Mouse (Mus musculus) embryonic facial prominence, embryonic 11.5 days (tissue): ENCODE results near the gene Plcb3. TPM values are rescaled to one million over a fixed set of nuclear protein-coding genes. Genes with fewer than 3 reads are reported as not detected.

Experiments
- ATAC-seq: fragments of 200-750 bp; cut with Nextera tagmentation; replicated peaks from 2 replicates; pipeline ENCODE4 v1.8.0; 2017; ENCODE audit warnings: low read depth; ENCODE audit not compliant: insufficient number of reproducible peaks, low FRiP score, low TSS enrichment
- DNase-seq: peaks from one replicate; pipeline ENCODE4 v3.0.0-alpha.2; 2015; ENCODE audit warnings: low spot score
- H3K27ac ChIP-seq: fragments of 300-500 bp; sonication (generic); replicated peaks from 2 replicates; pipeline ENCODE4 v1.5.1; 2014; ENCODE audit warnings: mild to moderate bottlenecking, low read depth, low read length, control low read depth
- H3K27me3 ChIP-seq: fragments of 300-500 bp; sonication (generic); 2 replicates; pipeline ENCODE4 v1.6.1; 2014; ENCODE audit warnings: mild to moderate bottlenecking, low read length, moderate library complexity, mixed read lengths; ENCODE audit not compliant: control insufficient read depth, insufficient read depth
- H3K36me3 ChIP-seq: fragments of 300-500 bp; sonication (generic); replicated peaks from 2 replicates; pipeline ENCODE4 v1.6.1; 2014; ENCODE audit warnings: low read depth, mild to moderate bottlenecking, low read length, moderate library complexity, mixed read lengths; ENCODE audit not compliant: control insufficient read depth, insufficient read depth
- H3K4me1 ChIP-seq: fragments of 300-500 bp; sonication (generic); 2 replicates; pipeline ENCODE4 v1.6.1; 2014; ENCODE audit warnings: low read length, mixed read lengths; ENCODE audit not compliant: control insufficient read depth, insufficient read depth
- H3K4me2 ChIP-seq: fragments of 300-500 bp; sonication (generic); 2 replicates; pipeline ENCODE4 v1.6.1; 2014; ENCODE audit warnings: low read depth, mild to moderate bottlenecking, control low read depth, low read length, moderate library complexity
- H3K4me3 ChIP-seq: fragments of 300-500 bp; sonication (generic); 2 replicates; pipeline ENCODE4 v1.5.1; 2014; ENCODE audit warnings: low read depth, low read length, control low read depth
- H3K9ac ChIP-seq: fragments of 300-500 bp; sonication (generic); replicated peaks from 2 replicates; pipeline ENCODE4 v1.6.1; 2014; ENCODE audit warnings: mild to moderate bottlenecking, control low read depth, low read length
- H3K9me3 ChIP-seq: fragments of 300-500 bp; sonication (generic); replicated peaks from 2 replicates; pipeline ENCODE4 v1.6.1; 2016; ENCODE audit warnings: mild to moderate bottlenecking, low read length, inconsistent platforms, mixed read lengths; ENCODE audit not compliant: control insufficient read depth
- WGBS: fragments of 180-500 bp; shearing (Covaris S2); extraction: QIAGEN DNeasy Blood & Tissue Kit; methylation state at CpG from one replicate; pipeline ENCODE4 v1.1.7; 2014; 5-methylcytosine and 5-hydroxymethylcytosine counted together
- polyA plus RNA-seq: library from polyadenylated mRNA; unstranded; fragments of >200 nt; fragmentation: Nextera tagmentation; extraction: Ambion mirVana; gene quantifications from 2 replicates; pipeline ENCODE4 v1.2.1, GENCODE M21; 2014

Plcb3 gene
- polyA plus RNA-seq, 1 experiment from 2014 or later: 22.6 TPM

DNA sequence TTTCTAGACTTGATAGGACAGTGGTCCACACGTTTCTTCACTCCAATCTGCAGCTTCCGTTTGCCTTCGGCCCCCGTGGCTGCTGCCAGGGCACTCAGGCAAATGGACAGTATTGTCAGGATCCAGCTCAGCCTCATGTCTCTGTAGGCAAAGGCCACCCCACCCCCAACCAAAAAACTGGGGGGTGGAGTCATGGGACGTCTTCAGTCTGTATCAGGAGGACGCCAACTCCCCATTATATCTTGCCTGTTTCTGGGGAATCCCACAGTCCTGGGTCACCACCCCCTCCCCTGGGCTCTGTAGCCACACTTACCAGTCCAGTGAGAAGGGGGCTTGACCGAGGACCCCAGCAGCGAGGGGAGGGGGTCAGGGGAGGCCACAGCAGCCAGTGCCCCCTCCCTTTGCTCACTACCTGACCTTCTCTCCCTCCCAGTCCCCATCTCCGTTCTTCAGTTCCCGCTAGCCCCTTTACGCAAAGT, 2.8 kb upstream of the Plcb3 start:
- WGBS: 10% methylated on average over 11 of the region's 11 CpGs
- H3K9me3 ChIP-seq: no peaks in the 10 kb centered on the region
- no peak overlapping the region for H3K27ac ChIP-seq
- ATAC-seq: no peak
- peak overlapping the region; percentile 61 for H3K4me3 ChIP-seq
- no peaks in the 10 kb centered on the region; the same call in 1 of the 2 replicates for H3K4me1 ChIP-seq
- peak overlapping the region; percentile 56 for H3K9ac ChIP-seq
- no peaks in the 10 kb centered on the region for H3K36me3 ChIP-seq
- H3K4me2 ChIP-seq: peak overlapping the region; percentile 82
- H3K27me3 ChIP-seq: no peaks in the 10 kb centered on the region
- no peak for DNase-seq

DNA sequence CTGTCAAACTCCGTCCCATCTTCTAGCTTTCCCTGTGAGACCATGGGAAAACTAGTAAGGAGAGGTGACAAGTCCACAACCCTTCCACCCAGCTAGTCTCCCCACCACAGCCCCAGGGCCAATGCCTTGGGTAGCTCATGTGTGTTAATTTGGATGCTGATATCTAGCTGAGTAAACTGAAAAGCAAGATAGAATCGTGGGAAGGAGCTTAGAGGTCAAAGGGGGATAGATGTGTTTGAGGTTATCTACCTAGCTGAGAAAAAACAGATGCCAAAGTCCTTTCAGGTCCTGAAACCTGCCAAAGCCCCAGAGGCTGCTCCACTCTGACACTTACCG, 2.3 kb upstream of the Plcb3 start:
- WGBS: 44% methylated on average over 3 of the region's 3 CpGs
- H3K9ac ChIP-seq: peak overlapping the region; percentile 56; the same call in 1 of the 2 replicates
- ATAC-seq (no peak), DNase-seq (no peak)
- no peaks in the 10 kb centered on the region for H3K36me3 ChIP-seq
- no peaks in the 10 kb centered on the region for H3K9me3 ChIP-seq
- H3K4me2 ChIP-seq: peak overlapping the region; percentile 82; the same call in 1 of the 2 replicates
- H3K27ac ChIP-seq: no peak overlapping the region
- H3K4me1 ChIP-seq: no peaks in the 10 kb centered on the region; the same call in 1 of the 2 replicates
- H3K27me3 ChIP-seq: no peaks in the 10 kb centered on the region
- peak overlapping the region; percentile 61 for H3K4me3 ChIP-seq

DNA sequence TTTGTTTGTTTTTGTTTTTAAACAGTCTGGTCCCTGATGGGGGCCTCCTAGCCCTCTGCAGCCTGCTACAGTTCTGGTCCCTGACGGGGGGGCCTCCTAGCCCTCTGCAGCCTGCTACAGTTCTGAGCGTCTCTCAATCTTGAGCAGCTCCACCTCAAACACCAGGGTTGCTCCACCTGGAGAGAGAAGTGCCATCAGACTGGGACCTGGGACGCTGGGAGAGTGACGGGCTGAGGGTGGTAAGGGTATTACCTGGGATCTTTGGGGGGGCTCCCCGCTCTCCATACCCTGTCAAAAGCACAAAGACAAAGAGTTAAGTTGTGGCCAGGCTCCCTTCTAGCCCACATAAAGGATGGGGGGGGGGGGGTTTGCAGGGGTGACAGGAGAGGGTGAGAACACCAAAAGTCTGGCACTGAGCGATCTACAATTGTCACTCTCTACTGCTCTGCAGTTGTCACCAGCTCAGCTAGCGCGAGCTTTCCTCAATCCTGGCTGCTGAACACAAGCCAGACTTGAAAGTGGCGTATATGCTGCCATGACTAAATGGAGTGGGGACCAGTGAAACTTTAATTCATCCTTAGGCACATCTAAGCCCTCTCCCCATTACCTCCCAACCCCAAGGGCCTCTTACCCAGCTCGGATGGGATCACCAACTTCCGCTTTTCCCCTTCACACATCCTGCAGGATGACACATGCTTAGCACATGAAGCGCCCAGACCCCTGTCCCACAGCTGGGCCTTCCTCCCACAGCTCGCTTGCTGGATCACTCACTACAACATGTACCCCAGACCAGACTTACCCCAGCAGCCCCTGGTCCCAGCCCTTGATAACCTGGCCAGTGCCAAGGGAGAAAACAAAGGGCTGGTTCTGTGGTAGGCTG, 1.7 kb upstream of the Plcb3 start:
- Histone ChIP-seq H3K27me3 (no peaks in the 10 kb centered on the region), H3K4me1 (no peaks in the 10 kb centered on the region; the same call in 1 of the 2 replicates), H3K9ac (no peak overlapping the region), H3K4me2 (no peak overlapping the region; the same call in 1 of the 2 replicates), H3K9me3 (no peaks in the 10 kb centered on the region), H3K27ac (no peak overlapping the region), H3K36me3 (no peaks in the 10 kb centered on the region), H3K4me3 (no peak overlapping the region)
- no peak for ATAC-seq
- DNase-seq: no peak
- WGBS: 84% methylated on average over 13 of the region's 13 CpGs

DNA sequence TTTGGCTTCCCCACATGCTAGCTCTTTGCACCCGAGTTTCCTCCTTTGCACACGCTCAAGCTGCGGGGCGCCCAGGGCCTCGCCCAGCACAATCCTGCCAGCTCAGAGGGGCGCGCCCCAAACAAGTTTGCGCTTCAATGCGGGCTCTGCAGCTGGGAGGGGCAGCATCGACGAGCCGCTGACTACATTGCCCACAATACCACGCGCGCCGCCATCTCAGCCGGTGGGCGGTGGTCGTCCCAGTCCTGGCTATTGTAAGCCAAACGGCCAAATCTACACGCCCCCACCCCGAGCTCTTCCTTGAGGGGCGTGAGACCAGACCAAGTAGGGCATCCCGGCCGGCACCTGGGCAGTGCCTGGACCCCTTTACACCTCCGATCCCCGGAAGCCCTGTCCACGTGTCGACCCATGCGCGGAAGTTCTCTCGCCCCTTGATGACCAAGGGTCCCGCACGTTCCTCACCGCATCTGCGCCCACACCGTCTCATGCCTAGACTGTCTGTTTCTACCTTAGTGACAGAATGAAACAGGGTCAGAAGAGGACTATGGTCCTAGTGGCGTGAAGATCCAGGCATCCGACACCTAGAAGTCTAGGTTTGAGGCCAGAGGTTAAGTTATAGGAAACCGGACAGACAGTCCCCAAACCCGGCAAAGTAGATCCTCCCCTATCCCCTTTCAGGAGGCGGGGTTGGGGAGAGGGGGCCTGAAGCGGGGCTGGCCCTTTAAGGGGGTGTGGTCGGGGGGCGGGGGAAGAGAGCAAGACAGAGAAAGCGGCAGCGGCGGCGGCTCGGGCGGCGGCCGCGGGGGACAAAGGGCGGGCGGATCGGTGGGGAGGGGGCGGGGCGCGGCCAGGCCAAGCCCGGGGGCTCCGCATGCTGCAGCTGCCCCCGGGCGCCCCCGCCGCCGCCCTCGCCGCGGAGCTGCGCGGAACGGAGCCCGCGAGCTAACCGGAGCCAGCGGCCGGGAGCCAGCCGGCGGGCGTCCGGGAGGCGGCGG, 1.8 kb downstream of the Plcb3 start, which contains the start of gene Ppp1r14b:
Gene Ppp1r14b, plus strand, starts transcription at position 758 of the 995 bp plus-strand sequence.
- ATAC-seq: peak; percentile 60
- H3K4me1 ChIP-seq: peaks cover 2% of the 10 kb centered on the region
- WGBS: under 1% methylated on average over 61 of the region's 84 CpGs

DNA sequence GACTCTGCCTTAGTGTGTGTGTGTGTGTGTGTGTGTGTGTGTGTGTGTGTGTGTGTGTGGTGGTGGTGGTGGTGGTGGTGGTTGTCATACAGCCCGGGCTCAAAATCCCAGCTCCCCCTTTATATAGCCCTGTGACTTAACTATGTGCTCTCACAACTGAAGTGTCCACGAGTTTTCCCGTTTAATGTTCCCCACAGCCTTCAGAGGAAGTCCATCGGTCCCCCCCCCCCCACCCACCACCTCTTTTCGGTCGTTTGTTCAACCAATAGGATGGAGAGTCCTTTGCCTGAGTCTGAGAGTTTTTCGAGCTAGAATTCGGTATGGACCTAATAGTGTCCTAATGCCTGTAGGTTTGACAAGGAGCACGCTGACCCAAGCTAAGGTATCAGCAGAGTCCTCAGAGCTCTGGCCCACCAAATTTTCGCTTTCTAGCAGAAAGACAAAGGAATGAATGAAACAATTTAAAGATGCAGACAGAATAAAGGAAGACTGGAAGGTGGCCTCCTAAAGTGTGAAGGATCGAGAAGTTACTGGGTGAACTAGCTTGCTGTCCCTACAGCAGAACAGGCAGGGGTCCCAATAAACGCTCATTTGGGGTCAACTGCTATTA, 2.6 kb downstream of the Plcb3 start:
- peak overlapping the region; percentile 68 for H3K4me2 ChIP-seq
- 40% methylated on average over 12 of the region's 12 CpGs for WGBS
- no peak overlapping the region for H3K27ac ChIP-seq
- DNase-seq (no peak), ATAC-seq (no peak)
- no peaks in the 10 kb centered on the region for H3K9me3 ChIP-seq
- H3K9ac ChIP-seq: peak overlapping the region; percentile 77
- peaks cover 2% of the 10 kb centered on the region; the same call in 1 of the 2 replicates for H3K4me1 ChIP-seq
- H3K36me3 ChIP-seq: no peaks in the 10 kb centered on the region
- H3K27me3 ChIP-seq: no peaks in the 10 kb centered on the region
- peak overlapping the region; percentile 65 for H3K4me3 ChIP-seq

More for the DNA sequence above, 1.8 kb downstream of the Plcb3 start, which contains the start of gene Ppp1r14b:
- H3K9me3 ChIP-seq: no peaks in the 10 kb centered on the region
- H3K27me3 ChIP-seq: no peaks in the 10 kb centered on the region
- DNase-seq: peak; percentile 94
- peak within 1 kb of the TSS; percentile 85 for H3K4me2 ChIP-seq
- H3K27ac ChIP-seq: peak within 1 kb of the TSS; percentile 82
- H3K9ac ChIP-seq: peak within 1 kb of the TSS; percentile 77
- no peaks in the 10 kb centered on the region for H3K36me3 ChIP-seq
- peak within 1 kb of the TSS; percentile 65 for H3K4me3 ChIP-seq

DNA sequence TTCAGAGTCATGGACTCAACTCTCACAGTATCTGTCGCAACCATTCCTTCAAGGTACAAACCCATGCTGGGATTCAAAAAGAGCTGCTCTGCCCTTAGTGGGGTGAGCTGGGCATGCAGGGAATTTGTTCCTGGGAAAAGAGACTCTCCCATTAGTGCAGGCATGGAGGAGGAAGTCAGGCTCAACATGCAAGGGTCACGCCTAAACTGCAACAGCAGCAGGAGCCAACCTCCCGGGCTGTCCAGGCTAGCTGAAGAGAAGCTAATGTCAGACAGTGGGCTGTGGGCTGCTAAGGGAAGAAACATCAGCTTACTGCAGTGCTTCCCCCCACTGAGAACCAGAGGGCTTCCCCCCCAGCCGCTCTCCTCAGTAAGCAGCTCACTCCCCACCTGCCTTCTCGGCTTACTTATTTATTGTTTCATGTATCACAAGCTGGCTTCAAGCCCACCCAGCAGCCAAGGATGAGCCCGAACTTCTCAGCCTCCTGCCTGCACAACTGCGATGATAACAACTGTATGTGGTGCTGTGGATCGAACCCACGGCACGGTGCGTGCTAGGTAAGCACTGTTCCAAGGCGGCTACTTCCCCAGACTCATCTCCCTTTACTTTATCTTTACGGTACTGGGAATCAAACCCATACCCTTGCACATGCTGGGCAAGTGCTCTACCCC, 3.9 kb downstream of the Plcb3 start:
- H3K27me3 ChIP-seq: no peaks in the 10 kb centered on the region
- peaks cover 2% of the 10 kb centered on the region for H3K4me1 ChIP-seq
- 76% methylated on average over 13 of the region's 13 CpGs for WGBS
- no peak for DNase-seq
- no peaks in the 10 kb centered on the region for H3K36me3 ChIP-seq
- H3K4me3 ChIP-seq: no peak overlapping the region
- no peak overlapping the region for H3K9ac ChIP-seq
- ATAC-seq: no peak
- no peak overlapping the region for H3K4me2 ChIP-seq
- H3K27ac ChIP-seq: no peak overlapping the region
- H3K9me3 ChIP-seq: no peaks in the 10 kb centered on the region

DNA sequence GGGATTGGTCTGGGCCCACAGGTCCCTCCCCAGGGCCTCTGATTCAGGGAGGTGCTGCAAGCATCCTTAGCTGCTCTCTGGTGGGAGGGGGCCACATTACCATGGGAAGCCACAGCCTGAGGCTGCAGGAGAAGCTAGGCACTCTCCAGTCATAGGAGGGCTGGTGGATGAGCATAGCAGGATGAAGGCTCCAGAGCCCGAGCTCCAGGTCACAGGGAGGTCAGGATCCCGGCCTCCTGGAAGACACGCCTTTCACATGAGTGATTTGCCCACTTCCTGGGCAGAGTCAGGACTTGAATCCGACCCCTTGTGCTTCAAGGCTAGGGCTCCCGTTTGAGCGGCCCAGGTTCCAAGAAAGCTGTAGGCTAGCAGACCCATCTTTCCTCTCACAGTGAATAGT, 4.6 kb downstream of the Plcb3 start:
- no peaks in the 10 kb centered on the region for H3K9me3 ChIP-seq
- H3K4me2 ChIP-seq: no peak overlapping the region
- H3K9ac ChIP-seq: no peak overlapping the region
- no peak for DNase-seq
- no peaks in the 10 kb centered on the region for H3K27me3 ChIP-seq
- H3K36me3 ChIP-seq: no peaks in the 10 kb centered on the region
- H3K4me1 ChIP-seq: peaks cover 2% of the 10 kb centered on the region
- H3K4me3 ChIP-seq: no peak overlapping the region
- no peak overlapping the region for H3K27ac ChIP-seq
- 23% methylated on average over 6 of the region's 6 CpGs for WGBS
- ATAC-seq: no peak
